Comparison of ENCODE assay signal across 8 mouse cellular contexts in genomic region chr8:93812566-93813404, GRCm38 (mm10). TPM values are rescaled to one million over a fixed set of nuclear protein-coding genes. Genes with fewer than 3 reads are reported as not detected.
DNase-seq lines count a peak whose midpoint lies in the region; ATAC-seq and TF ChIP-seq lines count a peak whose summit lies in the region.

No protein-coding gene starts in this region.

- 10% methylated on average over 35 of the region's 35 CpGs for WGBS in lung, postnatal 0 days
- WGBS in hindbrain, embryonic 16.5 days: 3% methylated on average over 35 of the region's 35 CpGs
- 9% methylated on average over 35 of the region's 35 CpGs for WGBS in neural tube, embryonic 11.5 days

- peaks cover 4% of the 10 kb centered on the region; the same call in 1 of the 2 replicates for H3K4me1 ChIP-seq in lung, postnatal 0 days (ENCODE audit: insufficient read depth, low read depth, low read length)
- H3K4me1 ChIP-seq in hindbrain, embryonic 16.5 days (ENCODE audit: control insufficient read depth, insufficient read depth, low read depth, low read length): peaks cover 25% of the 10 kb centered on the region
- peaks cover 7% of the 10 kb centered on the region for H3K4me1 ChIP-seq in neural tube, embryonic 11.5 days (ENCODE audit: control insufficient read depth, insufficient read depth, low read length)

- no peak for TF ChIP-seq EP300 in lung, postnatal 0 days (IDR thresholded peaks at IDR 0.05)

- peak overlapping the region; percentile 58 for H3K4me3 ChIP-seq in lung, postnatal 0 days (ENCODE audit: low read depth, low read length)
- H3K4me3 ChIP-seq in hindbrain, embryonic 16.5 days (ENCODE audit: low read length): peak overlapping the region; percentile 86
- H3K4me3 ChIP-seq in neural tube, embryonic 11.5 days (ENCODE audit: low read depth, low read length): peak overlapping the region; percentile 65

- peak overlapping the region; percentile 83 for H3K4me2 ChIP-seq in lung, postnatal 0 days (replicated peaks; ENCODE audit: low read depth, low read length)
- H3K4me2 ChIP-seq in hindbrain, embryonic 16.5 days (ENCODE audit: low read length): peak overlapping the region; percentile 70
- H3K4me2 ChIP-seq in neural tube, embryonic 11.5 days (ENCODE audit: low read depth): peak overlapping the region; percentile 65

- peak; percentile 7 for ATAC-seq in frontal cortex, adult (ENCODE audit: low TSS enrichment)
- ATAC-seq in lung, postnatal 0 days: no peak
- peak; percentile 7; the same call in 1 of the 2 replicates for ATAC-seq in hindbrain, embryonic 16.5 days
- ATAC-seq in neural tube, embryonic 11.5 days (ENCODE audit: insufficient read depth, low FRiP score, low TSS enrichment): peak; percentile 3

- no peak for DNase-seq in frontal cortex, postnatal 10 days (ENCODE audit: low spot score in 2 of 2)
- DNase-seq in lung, postnatal 0 days (ENCODE audit: low spot score): no peak
- DNase-seq in lung, postnatal 4 days: no peak
- DNase-seq in neural tube, embryonic 11.5 days (ENCODE audit: low spot score): peak; percentile 18
- no peak for DNase-seq in urinary bladder, adult 2 months (ENCODE audit: low spot score)
- no peak for DNase-seq in spleen, postnatal 10 days (ENCODE audit: low spot score in 2 of 2)

- no peaks in the 10 kb centered on the region for H3K36me3 ChIP-seq in lung, postnatal 0 days (ENCODE audit: insufficient read depth, low read length)
- H3K36me3 ChIP-seq in hindbrain, embryonic 16.5 days (ENCODE audit: control insufficient read depth, insufficient read depth, low read length): 0 out of 2 replicates have a peak, but pooled peaks cover 2% of the 10 kb centered on the region
- no peaks in the 10 kb centered on the region for H3K36me3 ChIP-seq in neural tube, embryonic 11.5 days (ENCODE audit: control insufficient read depth, insufficient read depth, low read length)

- no peak overlapping the region for H3K27ac ChIP-seq in lung, postnatal 0 days (ENCODE audit: low read length)
- peak overlapping the region; percentile 98 for H3K27ac ChIP-seq in hindbrain, embryonic 16.5 days (ENCODE audit: low read depth, low read length)
- H3K27ac ChIP-seq in neural tube, embryonic 11.5 days (ENCODE audit: low read depth, low read length): 0 out of 2 replicates have a peak overlapping the region, but pooled peaks have one; percentile 35

- peaks cover 14% of the 10 kb centered on the region for H3K27me3 ChIP-seq in lung, postnatal 0 days (replicated peaks; ENCODE audit: insufficient read depth, low read length)
- no peaks in the 10 kb centered on the region for H3K27me3 ChIP-seq in hindbrain, embryonic 16.5 days (replicated peaks; ENCODE audit: control insufficient read depth, insufficient read depth, low read length)
- H3K27me3 ChIP-seq in neural tube, embryonic 11.5 days (ENCODE audit: control insufficient read depth, insufficient read depth, low read length): peaks cover 5% of the 10 kb centered on the region; the same call in 1 of the 2 replicates

- H3K9me3 ChIP-seq in lung, postnatal 0 days (ENCODE audit: low read length): no peaks in the 10 kb centered on the region
- H3K9me3 ChIP-seq in hindbrain, embryonic 16.5 days (ENCODE audit: control insufficient read depth, low read length): no peaks in the 10 kb centered on the region
- H3K9me3 ChIP-seq in neural tube, embryonic 11.5 days (ENCODE audit: control insufficient read depth, low read length): no peaks in the 10 kb centered on the region

- H3K9ac ChIP-seq in lung, postnatal 0 days (replicated peaks; ENCODE audit: low read depth): no peak overlapping the region
- H3K9ac ChIP-seq in hindbrain, embryonic 16.5 days (ENCODE audit: low read depth, low read length): peak overlapping the region; percentile 96
- H3K9ac ChIP-seq in neural tube, embryonic 11.5 days (ENCODE audit: low read length): peak overlapping the region; percentile 48

- TF ChIP-seq CTCF in lung, postnatal 0 days (IDR thresholded peaks at IDR 0.05): no peak

RNA-seq across cellular contexts. Expression of gene Gnao1, which starts 3.0 kb away (rescaled TPM):
- polyA plus RNA-seq in lung, postnatal 0 days (2015; fragmentation: Nextera tagmentation; extraction: Ambion mirVana): 5.9 and 8.5 TPM in 2 replicates
- 215 and 237 TPM in 2 replicates for polyA plus RNA-seq in hindbrain, embryonic 16.5 days (2015; fragmentation: Nextera tagmentation; extraction: Ambion mirVana)
- polyA plus RNA-seq in neural tube, embryonic 11.5 days (2014; fragmentation: Nextera tagmentation; extraction: Ambion mirVana): 33.8 and 39.0 TPM in 2 replicates
- 45.3 and 80.5 TPM in 2 replicates for polyA plus RNA-seq in urinary bladder, adult 2 months (2012; rRNA removed)
